Mouse (Mus musculus): ENCODE results near the gene Icos. TPM values are rescaled to one million over a fixed set of nuclear protein-coding genes. Genes with fewer than 3 reads are reported as not detected.

Gene Icos
- polyA plus RNA-seq, 1 experiment from 2014 or later = 0.27 TPM

- no peak overlapping the region for H3K27ac ChIP-seq
- no peak overlapping the region for H3K4me2 ChIP-seq
- H3K9me3 ChIP-seq = no peaks in the 10 kb centered on the region
- H3K27me3 ChIP-seq = no peaks in the 10 kb centered on the region
- no peak overlapping the region for H3K4me3 ChIP-seq
- no peaks in the 10 kb centered on the region for H3K4me1 ChIP-seq
- no peak for ATAC-seq (ENCODE audit: insufficient number of reproducible peaks, insufficient read depth, low FRiP score, low TSS enrichment, low read depth)
- H3K9ac ChIP-seq = no peak overlapping the region
- WGBS = 86% methylated on average over 2 of the region's 2 CpGs
- no peaks in the 10 kb centered on the region for H3K36me3 ChIP-seq
Measured at GRCm38 (mm10) chr1:61042842-61043241, 65.1 kb downstream of the Icos start.

GRCm38 (mm10) chr1:61046055-61046705 is 68.5 kb downstream of the Icos start:
- H3K36me3 ChIP-seq = no peaks in the 10 kb centered on the region
- H3K4me2 ChIP-seq = no peak overlapping the region
- no peak overlapping the region for H3K27ac ChIP-seq
- no peak overlapping the region for H3K4me3 ChIP-seq
- no peak for ATAC-seq (ENCODE audit: insufficient number of reproducible peaks, insufficient read depth, low FRiP score, low TSS enrichment, low read depth)
- no peaks in the 10 kb centered on the region for H3K4me1 ChIP-seq
- H3K27me3 ChIP-seq = no peaks in the 10 kb centered on the region
- WGBS = 66% methylated on average over 3 of the region's 3 CpGs
- no peaks in the 10 kb centered on the region for H3K9me3 ChIP-seq
- no peak overlapping the region for H3K9ac ChIP-seq

GRCm38 (mm10) chr1:61047336-61047735 is 69.6 kb downstream of the Icos start:
- Histone ChIP-seq H3K4me2 (no peak overlapping the region), H3K27ac (no peak overlapping the region), H3K27me3 (no peaks in the 10 kb centered on the region), H3K36me3 (no peaks in the 10 kb centered on the region), H3K4me1 (no peaks in the 10 kb centered on the region), H3K9me3 (no peaks in the 10 kb centered on the region), H3K4me3 (no peak overlapping the region), H3K9ac (no peak overlapping the region)
- no peak for ATAC-seq (ENCODE audit: insufficient number of reproducible peaks, insufficient read depth, low FRiP score, low TSS enrichment, low read depth)
- WGBS = 87% methylated on average over 3 of the region's 3 CpGs

Other genes with a start within 250 kb of the Icos start
- not detected in 2 replicates for gene Ctla4, start 90.9 kb upstream of the Icos start, polyA plus RNA-seq (2015; fragmentation: Nextera tagmentation; extraction: Ambion mirVana)